Mouse (Mus musculus): ENCODE data around the gene Slc41a3. TPM values are rescaled to one million over a fixed set of nuclear protein-coding genes. Genes with fewer than 3 reads are reported as not detected.

Gene Slc41a3
- 10.1 to 17.7 TPM (median 15.7 TPM) in 3 replicates for total RNA-seq (2017)

DNA sequence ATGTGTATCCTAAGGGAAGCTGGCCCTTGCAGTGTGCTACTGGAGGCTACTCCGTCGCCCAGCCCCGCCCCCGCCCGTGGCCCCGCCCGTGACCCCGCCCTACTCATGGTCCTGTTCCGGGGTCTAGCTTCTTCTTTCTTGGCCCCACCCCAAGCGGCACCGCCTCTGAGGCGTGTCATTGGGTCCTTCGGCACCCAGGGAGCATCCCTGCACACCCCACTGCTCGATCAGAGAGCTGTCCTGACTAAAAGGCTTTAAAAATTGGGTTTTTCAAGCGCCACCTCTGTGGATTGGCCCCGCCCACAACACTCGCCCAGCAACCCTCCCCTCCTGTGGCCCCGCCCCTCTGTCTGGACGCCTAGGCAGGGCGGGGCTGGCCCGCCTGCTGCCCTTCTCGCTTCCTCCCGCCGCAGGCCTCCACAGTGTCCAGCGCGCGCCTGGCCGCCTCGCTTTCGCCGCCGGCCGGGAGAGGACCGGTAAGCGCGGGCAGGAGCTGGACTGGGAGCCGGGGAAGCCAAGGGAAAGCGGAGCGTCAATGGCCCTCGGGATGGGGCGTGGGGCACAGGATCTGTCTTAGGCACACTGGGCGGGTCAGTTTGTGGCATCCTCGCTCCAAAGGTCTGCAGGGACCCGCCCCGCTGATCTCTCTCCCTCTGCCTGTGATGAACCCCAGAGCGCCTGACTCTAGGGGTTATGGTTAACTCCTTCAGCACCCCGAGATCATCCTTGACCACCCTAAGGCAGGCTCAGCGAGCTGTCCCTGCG, at the start of gene Slc41a3:
TSS of gene Slc41a3 (plus strand) at position 193 of the 765 bp plus-strand sequence.
- ATAC-seq (replicated peaks; ENCODE audit: insufficient number of reproducible peaks, low FRiP score, low TSS enrichment, poor library complexity, severe bottlenecking), result peak; percentile 80

DNA sequence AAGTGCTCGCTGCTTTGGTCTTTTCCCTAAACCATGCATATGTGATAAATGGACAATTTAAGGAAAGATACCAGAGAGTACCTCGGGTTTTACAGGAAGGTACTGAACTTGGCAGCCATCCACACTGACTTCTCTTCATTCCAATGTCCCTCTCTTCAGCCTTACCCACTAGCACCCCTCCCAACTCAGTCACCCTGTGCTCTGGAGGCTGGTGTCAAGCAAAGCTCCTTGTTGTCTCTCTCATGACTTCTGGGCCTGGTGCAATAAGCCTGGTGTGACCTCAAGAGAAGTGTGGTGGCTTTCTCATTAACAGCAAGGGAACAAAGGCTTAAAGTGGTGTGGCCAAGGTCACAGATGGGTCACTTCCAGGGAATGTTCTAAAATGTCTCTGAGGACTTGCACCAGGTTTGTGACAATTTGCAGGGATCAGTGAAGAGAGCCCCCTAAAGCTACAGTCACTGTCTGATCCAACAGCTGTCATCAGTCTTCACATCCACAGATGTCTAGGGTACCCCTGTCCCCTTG, 47.9 kb upstream of the Slc41a3 start:
- ATAC-seq (replicated peaks; ENCODE audit: insufficient number of reproducible peaks, low FRiP score, low TSS enrichment, poor library complexity, severe bottlenecking), result no peak

DNA sequence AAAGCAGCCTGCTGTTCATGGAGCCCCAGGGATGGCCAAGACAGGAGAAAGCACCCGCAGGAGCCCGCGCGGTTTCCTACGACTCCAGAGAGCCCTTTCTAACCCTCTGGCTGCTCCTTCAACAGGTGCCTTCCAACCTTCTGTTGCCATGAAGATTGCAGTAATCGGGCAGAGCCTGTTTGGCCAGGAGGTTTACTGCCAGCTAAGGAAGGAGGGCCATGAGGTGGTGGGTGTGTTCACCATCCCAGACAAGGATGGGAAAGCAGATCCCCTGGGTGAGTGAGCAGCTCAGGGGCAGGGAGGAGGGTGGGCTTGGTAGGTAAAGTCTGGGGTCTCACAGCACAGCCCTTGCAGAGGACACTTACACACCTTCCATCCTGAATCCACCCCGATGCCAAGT, 47.4 kb upstream of the Slc41a3 start:
- no peak for ATAC-seq (replicated peaks; ENCODE audit: insufficient number of reproducible peaks, low FRiP score, low TSS enrichment, poor library complexity, severe bottlenecking)

DNA sequence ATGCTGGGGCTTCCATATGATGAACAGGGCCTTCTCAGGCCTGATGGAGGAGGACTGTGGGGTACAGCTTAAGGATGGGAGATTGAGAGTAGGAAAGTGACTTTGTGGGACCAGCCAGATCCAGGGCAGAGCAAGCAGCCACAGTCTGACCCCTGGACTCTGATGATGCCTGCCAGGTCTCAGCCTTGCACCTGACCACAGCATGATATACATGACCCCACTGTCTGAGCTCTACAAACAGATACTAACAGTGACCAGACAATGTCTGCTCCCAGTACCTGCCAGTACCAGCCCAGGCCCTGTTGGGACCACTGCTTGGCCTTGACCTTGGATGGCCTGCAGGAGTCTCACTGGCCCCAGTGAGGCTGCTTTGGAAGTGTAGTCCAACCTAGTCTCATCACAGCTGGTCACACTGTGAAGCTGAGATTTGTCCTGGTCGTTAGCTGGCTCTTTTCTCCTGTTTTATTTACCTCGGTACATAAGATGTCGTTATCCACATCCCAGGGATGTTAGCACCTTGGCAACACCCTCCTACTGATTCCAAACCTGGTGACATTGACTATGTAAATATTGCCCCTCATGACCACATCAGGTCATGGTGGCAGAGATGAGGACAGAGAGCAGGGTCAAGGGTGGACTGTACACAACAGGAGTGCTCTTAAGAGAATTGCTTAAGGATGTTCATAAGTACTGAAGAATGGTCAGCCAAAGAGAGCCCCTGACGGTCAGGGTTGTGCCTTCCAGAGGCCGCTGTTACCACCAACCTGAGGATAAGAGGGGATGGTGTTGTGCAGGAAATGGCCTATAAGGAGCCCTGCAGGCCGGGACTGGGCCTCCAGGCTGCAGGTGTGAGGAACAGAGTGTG, 46.5 kb upstream of the Slc41a3 start:
- ATAC-seq (replicated peaks; ENCODE audit: insufficient number of reproducible peaks, low FRiP score, low TSS enrichment, poor library complexity, severe bottlenecking), result no peak

DNA sequence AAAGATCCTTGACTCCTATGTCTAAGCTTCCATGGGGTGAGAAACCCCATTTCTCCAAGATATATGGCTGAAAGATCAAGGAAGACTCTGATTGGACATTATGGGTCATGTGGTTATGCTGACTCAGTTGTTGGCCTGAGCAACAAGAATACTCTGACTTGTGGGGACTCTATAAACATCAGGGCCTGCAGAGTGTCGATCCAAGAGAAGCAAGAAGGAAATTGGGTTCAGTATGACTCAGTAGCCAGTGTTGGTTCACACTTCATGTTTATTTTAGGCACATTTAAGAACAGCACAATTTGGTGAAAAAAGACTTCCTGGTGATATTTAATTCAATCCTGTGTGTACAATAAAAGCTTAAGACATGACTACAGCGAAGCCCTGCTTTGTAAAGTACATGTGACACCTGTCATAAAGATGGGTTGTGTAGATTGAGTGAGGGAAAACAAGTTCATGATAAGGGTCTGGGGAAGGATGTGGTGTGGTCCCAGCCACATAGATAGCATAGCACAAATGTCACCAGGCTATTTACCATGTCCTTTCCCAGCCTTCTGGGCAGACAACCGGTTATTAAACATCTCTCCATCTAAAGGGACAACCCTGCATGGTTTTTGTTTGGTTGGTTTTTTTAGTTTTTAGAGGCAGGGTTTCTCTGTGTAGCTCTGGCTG, 44.0 kb upstream of the Slc41a3 start:
- no peak for ATAC-seq (replicated peaks; ENCODE audit: insufficient number of reproducible peaks, low FRiP score, low TSS enrichment, poor library complexity, severe bottlenecking)

DNA sequence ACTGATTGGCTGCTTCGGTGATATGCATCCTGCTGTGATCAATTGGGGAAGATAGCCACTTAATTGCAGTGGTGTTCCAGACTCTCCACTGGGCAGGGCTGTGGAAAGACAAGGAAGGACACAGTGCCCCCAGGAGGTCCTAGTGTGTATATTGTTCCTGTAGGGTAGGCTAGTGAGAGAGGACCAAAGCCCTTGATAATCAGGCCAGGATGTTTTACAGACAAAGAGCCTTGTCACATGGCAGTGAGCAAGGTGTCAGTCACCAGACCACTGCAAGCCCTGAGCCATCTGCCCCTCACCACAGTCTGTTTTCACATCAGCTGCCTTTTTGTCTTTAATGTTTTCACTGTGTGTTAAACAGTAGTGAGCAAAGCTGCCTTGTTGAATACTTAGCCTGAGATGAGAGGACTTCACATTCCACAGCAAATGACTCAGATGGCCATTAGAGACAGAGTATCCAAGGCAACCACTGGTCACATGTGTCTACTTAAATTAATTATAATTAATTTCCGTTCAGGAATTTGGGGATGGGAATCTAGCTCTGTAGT, 43.2 kb upstream of the Slc41a3 start:
- no peak for ATAC-seq (replicated peaks; ENCODE audit: insufficient number of reproducible peaks, low FRiP score, low TSS enrichment, poor library complexity, severe bottlenecking)

DNA sequence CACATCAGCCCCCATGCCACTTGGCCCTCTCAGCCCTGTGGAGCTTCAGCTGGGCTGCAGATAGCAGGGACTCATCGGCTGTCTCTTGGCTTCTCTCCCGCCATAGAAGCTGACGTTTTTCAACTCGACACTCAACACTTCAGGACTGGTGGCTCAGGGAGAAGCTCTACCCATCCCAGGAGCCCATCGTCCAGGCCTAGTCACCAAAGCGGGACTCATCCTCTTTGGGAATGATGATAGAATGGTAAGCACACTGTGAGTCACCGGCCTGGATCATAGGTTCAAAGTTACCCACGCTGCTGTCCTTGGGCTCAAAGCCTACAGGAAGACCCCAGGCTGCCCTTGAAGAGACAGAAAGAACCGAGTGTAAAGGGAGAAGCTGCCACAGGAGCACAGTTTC, 40.3 kb upstream of the Slc41a3 start:
- ATAC-seq (replicated peaks; ENCODE audit: insufficient number of reproducible peaks, low FRiP score, low TSS enrichment, poor library complexity, severe bottlenecking), result no peak

DNA sequence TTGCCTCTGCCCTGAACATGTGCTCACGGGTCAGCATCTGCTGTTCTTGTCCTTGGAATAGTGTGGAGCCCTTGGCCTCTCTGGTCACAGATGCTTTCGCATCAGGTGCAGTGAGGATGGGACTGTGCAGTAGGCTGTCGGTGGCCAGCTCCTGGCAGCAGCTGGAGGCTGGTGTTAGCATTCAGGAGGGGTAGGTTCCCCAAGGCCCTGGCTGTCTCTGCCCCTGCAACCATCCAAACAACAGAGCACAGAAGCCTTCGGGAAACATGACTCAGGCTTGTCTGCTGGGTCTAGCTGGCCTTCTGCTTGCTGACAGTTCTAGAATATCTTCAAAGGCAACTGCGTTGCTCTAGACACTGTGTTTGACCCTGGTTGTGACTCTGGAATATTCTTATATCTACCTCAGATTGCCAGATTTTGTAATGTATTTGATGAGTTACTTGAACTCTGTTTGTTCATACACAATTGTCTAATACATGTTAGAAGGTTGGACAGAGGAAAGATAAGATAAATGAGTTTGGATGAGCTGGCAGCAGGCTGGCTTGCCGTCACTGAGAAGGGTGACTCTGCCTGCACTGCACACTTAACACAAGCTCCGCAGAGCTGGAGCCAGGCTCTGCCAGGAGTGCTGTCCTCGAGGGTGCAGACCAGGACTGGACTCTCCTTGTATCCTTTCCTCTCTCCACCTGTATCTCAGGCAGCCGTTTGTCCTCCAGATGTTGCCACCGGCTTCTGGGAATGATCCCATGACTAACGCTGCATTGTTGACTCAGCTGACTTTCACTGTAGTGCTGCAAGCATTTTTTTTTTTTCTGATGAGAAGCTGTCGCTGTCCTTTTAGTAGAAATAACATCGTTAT, 38.9 kb upstream of the Slc41a3 start:
- no peak for ATAC-seq (replicated peaks; ENCODE audit: insufficient number of reproducible peaks, low FRiP score, low TSS enrichment, poor library complexity, severe bottlenecking)

DNA sequence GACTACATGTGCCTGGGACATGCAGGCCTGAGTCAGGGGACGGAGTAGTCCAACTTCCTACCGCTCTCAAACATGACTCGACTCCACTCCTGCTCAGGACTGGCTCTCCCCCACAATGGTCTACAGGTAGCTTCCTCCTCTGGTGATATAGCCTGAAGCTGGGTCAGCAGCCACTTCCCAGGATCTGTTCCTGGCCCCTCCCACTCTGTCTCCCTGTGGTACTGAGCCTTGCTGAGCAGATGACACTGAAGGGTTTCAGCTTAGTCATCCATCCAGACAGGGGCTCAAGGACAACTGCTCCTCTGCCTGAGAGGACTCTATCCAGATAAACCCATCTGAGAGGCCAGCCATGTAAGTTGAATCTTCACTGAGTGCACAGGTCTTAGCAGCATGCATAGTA, 37.0 kb upstream of the Slc41a3 start:
- no peak for ATAC-seq (replicated peaks; ENCODE audit: insufficient number of reproducible peaks, low FRiP score, low TSS enrichment, poor library complexity, severe bottlenecking)

DNA sequence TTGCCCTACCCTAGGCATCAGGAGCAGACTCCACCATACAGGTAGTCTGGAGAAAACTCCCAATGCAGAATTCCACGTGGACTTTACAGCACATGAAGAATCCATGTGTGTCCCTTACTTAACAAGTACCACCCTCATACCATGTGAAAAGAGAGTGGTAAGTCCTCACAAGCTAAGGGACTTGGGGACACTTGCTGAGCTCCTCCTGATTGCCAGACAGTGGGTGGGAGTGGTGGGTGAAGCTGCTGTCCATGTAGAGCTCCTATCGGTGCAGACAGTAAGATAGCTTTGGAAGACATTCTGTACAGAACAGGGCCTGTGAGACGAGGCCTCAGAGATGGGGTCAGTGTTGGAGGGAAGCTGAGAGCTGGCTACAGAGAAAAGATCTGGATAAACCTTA, 36.6 kb upstream of the Slc41a3 start:
- ATAC-seq (replicated peaks; ENCODE audit: insufficient number of reproducible peaks, low FRiP score, low TSS enrichment, poor library complexity, severe bottlenecking), result no peak

DNA sequence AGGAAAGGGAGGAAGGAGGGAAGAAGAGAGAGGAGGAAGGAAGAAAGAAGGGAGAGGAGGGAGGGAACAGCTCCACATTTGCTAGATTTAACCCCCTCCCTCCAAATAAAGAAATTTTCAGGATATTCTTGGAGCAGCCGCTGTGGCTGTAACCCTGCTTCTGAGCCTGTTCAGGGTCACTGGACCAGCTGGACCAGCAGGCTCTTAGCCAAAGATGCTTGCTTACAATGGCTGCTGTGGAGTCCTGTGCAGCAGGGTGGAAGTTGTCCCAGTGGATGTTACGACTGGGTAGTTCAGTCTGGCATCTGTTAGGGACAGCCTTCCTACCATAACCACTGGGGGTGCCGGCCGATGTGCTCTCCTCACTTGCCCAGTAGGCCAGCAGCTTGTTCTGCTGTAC, 35.8 kb upstream of the Slc41a3 start:
- no peak for ATAC-seq (replicated peaks; ENCODE audit: insufficient number of reproducible peaks, low FRiP score, low TSS enrichment, poor library complexity, severe bottlenecking)

DNA sequence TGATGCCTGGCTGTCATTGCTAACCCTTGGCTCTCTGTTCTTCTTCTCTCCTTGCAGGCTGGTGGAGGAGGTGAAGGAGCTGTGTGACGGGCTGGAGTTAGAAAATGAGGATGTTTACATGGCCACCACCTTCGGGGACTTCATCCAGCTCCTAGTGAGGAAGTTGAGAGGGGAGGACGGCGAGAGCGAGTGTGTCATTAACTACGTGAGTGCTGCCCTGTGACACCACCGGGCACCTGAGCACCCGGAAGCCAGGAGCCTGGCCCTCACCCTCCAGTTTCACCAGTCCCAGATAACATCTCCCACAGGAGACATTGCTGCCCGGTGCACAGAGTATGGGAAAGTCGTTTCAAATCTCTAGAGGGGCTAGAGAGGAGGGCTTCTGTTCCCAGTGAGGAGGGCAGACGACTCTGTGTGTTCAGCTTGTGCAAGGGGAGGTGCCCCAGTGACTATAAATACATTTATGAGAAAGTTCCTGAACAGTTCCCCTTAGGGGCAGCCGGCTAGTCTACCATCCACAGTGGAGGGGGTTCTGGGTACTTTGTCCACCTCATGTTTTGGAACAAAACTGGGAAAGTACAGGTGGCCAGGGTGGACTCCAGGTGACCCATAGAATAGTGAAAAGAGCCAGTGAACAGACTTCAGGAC, 34.7 kb upstream of the Slc41a3 start:
- no peak for ATAC-seq (replicated peaks; ENCODE audit: insufficient number of reproducible peaks, low FRiP score, low TSS enrichment, poor library complexity, severe bottlenecking)

DNA sequence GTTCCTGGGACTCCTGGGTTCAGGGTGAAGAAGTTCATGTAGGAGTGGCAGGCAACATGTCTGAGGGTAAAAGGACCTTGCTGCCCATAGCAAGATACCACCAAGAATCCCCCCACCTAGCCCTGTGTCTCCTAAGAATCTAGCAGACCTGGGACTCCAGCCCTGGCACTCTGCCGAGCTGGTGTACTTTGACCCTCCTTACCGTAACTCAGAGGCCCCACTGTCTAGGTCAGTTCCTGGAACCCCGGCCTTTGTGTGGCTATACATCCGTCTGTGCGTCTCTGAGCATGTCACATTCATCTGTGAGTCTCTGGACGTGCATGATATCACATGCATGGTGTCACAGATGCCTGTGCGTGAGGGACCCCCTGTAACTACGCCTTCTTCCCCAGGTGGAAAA, 34.1 kb upstream of the Slc41a3 start:
- no peak for ATAC-seq (replicated peaks; ENCODE audit: insufficient number of reproducible peaks, low FRiP score, low TSS enrichment, poor library complexity, severe bottlenecking)

DNA sequence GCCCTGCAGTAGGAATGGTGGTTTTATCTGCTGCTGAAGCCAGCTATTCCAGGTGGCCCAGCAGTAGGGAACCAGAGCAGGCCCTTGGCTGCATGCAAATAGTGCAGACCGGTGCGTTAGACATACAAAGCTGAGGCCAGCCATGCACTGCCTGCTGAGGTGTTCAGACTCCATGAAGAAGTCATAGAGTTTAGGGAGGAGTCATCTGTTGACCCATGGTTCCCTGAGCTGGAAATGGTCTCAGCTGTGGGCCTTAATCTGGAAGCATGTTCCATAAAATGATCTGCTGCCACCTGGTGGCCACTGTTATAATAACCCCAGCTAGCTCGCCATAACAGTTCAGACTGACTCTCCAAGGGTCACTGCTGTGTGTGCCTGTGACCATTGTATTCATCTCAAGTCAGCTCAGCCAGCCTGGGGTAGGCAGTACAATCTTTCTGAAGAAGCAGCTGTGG, 29.2 kb upstream of the Slc41a3 start:
- ATAC-seq (replicated peaks; ENCODE audit: insufficient number of reproducible peaks, low FRiP score, low TSS enrichment, poor library complexity, severe bottlenecking), result peak; percentile 55; the same call in 1 of the 2 replicates

DNA sequence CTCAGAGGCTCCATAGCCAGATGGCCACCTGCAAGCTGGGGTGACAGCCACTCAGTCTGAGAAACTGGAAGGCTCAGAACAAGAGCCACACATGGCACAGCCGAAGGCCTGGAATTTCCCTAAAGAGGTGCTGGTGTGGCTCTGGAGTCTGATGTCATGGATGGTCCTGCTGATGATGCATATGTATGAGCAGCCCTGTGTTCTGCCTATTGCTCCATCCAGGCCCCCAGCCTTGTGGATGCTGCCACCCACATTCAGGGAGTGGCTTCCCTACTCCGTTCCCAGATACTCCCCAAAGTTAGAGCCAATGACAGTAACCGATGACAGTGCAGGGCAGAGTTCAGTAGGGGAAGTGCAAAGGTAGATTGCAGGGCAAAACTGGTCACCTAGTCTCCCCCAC, 26.4 kb upstream of the Slc41a3 start:
- ATAC-seq (replicated peaks; ENCODE audit: insufficient number of reproducible peaks, low FRiP score, low TSS enrichment, poor library complexity, severe bottlenecking), result no peak

DNA sequence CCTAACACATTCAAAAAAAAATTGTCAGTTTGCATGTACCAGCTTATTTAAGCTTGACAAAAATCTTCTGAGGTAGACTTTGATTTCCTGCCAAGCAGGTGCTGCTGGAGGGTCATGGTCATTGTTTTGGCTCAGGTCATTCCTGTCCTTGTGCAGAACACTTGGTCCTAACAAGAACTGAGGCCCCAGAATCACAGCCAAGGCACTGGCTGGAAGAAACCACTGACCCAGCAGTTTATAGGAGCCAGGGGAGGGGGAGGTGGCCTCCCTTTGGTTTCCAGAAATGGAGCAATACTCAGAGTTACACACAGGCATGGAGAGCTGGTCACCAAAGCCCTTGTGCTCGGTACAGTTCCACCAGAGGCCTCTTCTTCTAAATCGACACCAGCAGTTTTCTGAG, 22.2 kb upstream of the Slc41a3 start:
- no peak for ATAC-seq (replicated peaks; ENCODE audit: insufficient number of reproducible peaks, low FRiP score, low TSS enrichment, poor library complexity, severe bottlenecking)

DNA sequence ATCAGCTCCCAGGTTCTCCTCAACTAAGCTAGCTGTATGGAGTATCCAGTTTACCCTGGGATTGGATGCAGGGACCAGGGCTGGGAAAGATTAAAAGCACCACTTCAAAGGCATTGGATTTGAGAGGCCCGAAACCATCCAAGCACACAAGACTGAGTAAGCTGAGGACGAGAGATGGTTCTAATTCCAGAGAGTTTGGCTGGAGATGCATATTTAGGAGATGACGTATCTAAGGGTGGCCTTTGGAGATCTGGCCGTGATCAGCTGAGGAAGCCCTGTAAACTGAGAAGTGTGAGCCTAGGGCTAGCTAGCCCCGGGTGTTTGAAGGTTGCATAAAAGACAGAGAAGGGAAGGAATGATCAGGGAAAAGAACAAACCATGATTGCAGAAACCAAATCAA, 16.4 kb upstream of the Slc41a3 start:
- ATAC-seq (replicated peaks; ENCODE audit: insufficient number of reproducible peaks, low FRiP score, low TSS enrichment, poor library complexity, severe bottlenecking), result no peak

DNA sequence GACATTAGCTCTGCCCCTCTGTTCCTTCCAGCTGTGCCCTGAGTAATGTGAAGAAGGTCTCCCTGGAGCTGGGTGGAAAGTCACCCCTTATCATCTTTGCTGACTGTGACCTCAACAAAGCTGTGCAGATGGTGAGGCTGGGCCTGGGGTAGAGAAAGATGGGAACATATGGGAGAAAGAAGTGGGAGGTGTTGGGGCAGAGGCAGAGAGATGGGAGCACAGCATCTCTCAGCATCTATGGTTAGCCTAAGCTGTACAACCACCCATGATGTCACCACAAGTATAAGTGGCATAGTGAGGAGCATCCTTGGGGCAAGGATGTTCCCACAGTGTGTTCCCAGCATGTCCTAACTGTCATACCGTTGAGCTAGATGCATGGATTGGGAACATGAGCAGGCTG, 13.8 kb upstream of the Slc41a3 start:
- ATAC-seq (replicated peaks; ENCODE audit: insufficient number of reproducible peaks, low FRiP score, low TSS enrichment, poor library complexity, severe bottlenecking), result no peak
